Mouse (Mus musculus): ENCODE measurements around the gene Foxo6. TPM values are rescaled to one million over a fixed set of nuclear protein-coding genes. Genes with fewer than 3 reads are reported as not detected.

Foxo6 gene
- polyA plus RNA-seq, 1 experiment from 2014 or later, result 0.17 TPM

- Histone ChIP-seq H3K36me3 (ENCODE audit: control insufficient read depth, insufficient read depth) (no peaks in the 10 kb centered on the region), H3K9me3 (ENCODE audit: control insufficient read depth) (no peaks in the 10 kb centered on the region), H3K27me3 (replicated peaks; ENCODE audit: control insufficient read depth, insufficient read depth, low read length) (peaks cover 63% of the 10 kb centered on the region), H3K27ac (ENCODE audit: low read depth, low read length) (no peak overlapping the region), H3K4me3 (ENCODE audit: low read depth, low read length) (no peak overlapping the region), H3K9ac (ENCODE audit: low read depth, low read length) (no peak overlapping the region), H3K4me2 (replicated peaks; ENCODE audit: low read depth) (no peak overlapping the region), H3K4me1 (replicated peaks; ENCODE audit: control insufficient read depth, insufficient read depth, low read length) (no peaks in the 10 kb centered on the region)
- no peak for ATAC-seq
- 42% methylated on average over 24 of the region's 24 CpGs for WGBS
- no peak for TF ChIP-seq CTCF (IDR thresholded peaks at IDR 0.05; ENCODE audit: low read depth)
Observed at GRCm38 (mm10) chr4:120267136-120267535, 20.0 kb downstream of the Foxo6 start.

- WGBS, result 54% methylated on average over 3 of the region's 3 CpGs
- Histone ChIP-seq H3K27ac (ENCODE audit: low read depth, low read length) (no peak overlapping the region), H3K4me1 (replicated peaks; ENCODE audit: control insufficient read depth, insufficient read depth, low read length) (no peaks in the 10 kb centered on the region), H3K9ac (ENCODE audit: low read depth, low read length) (no peak overlapping the region), H3K36me3 (ENCODE audit: control insufficient read depth, insufficient read depth) (no peaks in the 10 kb centered on the region), H3K4me2 (replicated peaks; ENCODE audit: low read depth) (no peak overlapping the region), H3K9me3 (ENCODE audit: control insufficient read depth) (no peaks in the 10 kb centered on the region), H3K4me3 (ENCODE audit: low read depth, low read length) (no peak overlapping the region), H3K27me3 (replicated peaks; ENCODE audit: control insufficient read depth, insufficient read depth, low read length) (peaks cover 42% of the 10 kb centered on the region)
- no peak for TF ChIP-seq CTCF (IDR thresholded peaks at IDR 0.05; ENCODE audit: low read depth)
- no peak for ATAC-seq
Observed at GRCm38 (mm10) chr4:120264105-120264504, 23.0 kb downstream of the Foxo6 start.

DNA sequence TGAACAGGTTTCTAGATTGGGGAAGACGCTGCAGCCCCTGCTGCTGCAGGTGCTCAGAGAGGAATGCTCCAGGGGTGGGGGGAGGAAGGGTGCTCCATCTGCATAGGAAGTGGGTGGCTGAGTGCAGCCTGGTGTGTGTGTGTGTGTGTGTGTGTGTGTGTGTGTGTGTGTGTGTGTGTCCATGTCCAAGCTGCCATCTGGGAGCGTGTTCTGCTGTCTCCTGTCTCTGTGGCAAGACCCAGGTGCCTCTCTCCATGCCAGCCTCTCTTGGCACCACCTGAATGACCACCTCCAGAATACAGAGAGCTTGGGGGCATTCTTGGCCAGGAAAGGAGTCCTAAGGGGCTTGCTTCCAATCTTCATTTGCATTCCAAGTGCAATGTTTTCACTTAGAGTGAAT lies 24.4 kb downstream of the Foxo6 start:
- H3K9me3 ChIP-seq (ENCODE audit: control insufficient read depth), result no peaks in the 10 kb centered on the region
- no peak for ATAC-seq
- no peak overlapping the region for H3K27ac ChIP-seq (ENCODE audit: low read depth, low read length)
- 35% methylated on average over 2 of the region's 2 CpGs for WGBS
- no peak overlapping the region for H3K9ac ChIP-seq (ENCODE audit: low read depth, low read length)
- peaks cover 29% of the 10 kb centered on the region for H3K27me3 ChIP-seq (replicated peaks; ENCODE audit: control insufficient read depth, insufficient read depth, low read length)
- no peaks in the 10 kb centered on the region for H3K36me3 ChIP-seq (ENCODE audit: control insufficient read depth, insufficient read depth)
- H3K4me3 ChIP-seq (ENCODE audit: low read depth, low read length), result no peak overlapping the region
- no peaks in the 10 kb centered on the region for H3K4me1 ChIP-seq (replicated peaks; ENCODE audit: control insufficient read depth, insufficient read depth, low read length)
- H3K4me2 ChIP-seq (replicated peaks; ENCODE audit: low read depth), result no peak overlapping the region
- no peak for TF ChIP-seq CTCF (IDR thresholded peaks at IDR 0.05; ENCODE audit: low read depth)

DNA sequence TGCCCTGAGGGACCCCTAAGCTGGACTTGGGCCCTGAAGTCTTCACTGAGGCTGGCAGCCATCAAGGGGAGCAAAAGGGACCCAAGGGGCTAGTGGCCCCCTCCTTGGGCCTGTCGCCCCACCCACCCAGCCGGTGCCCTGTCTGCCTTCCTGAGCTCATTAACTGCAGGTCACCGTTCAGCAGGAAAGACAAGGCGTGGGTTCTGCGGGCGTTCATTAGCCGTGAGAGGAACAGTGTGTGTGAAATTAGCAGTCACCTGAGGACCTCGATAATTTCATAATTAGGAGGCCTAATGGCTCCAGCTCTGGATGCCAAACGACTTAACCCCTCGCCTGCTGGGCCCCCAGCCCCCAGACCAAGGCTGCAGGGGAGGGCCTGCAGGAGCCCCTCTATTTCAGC lies 24.9 kb downstream of the Foxo6 start:
- ATAC-seq, result no peak
- WGBS, result 33% methylated on average over 10 of the region's 10 CpGs
- Histone ChIP-seq H3K9me3 (ENCODE audit: control insufficient read depth) (no peaks in the 10 kb centered on the region), H3K27ac (ENCODE audit: low read depth, low read length) (no peak overlapping the region), H3K4me3 (ENCODE audit: low read depth, low read length) (no peak overlapping the region), H3K4me2 (replicated peaks; ENCODE audit: low read depth) (no peak overlapping the region), H3K27me3 (replicated peaks; ENCODE audit: control insufficient read depth, insufficient read depth, low read length) (peaks cover 23% of the 10 kb centered on the region), H3K36me3 (ENCODE audit: control insufficient read depth, insufficient read depth) (no peaks in the 10 kb centered on the region), H3K4me1 (replicated peaks; ENCODE audit: control insufficient read depth, insufficient read depth, low read length) (no peaks in the 10 kb centered on the region), H3K9ac (ENCODE audit: low read depth, low read length) (no peak overlapping the region)
- no peak for TF ChIP-seq CTCF (IDR thresholded peaks at IDR 0.05; ENCODE audit: low read depth)

DNA sequence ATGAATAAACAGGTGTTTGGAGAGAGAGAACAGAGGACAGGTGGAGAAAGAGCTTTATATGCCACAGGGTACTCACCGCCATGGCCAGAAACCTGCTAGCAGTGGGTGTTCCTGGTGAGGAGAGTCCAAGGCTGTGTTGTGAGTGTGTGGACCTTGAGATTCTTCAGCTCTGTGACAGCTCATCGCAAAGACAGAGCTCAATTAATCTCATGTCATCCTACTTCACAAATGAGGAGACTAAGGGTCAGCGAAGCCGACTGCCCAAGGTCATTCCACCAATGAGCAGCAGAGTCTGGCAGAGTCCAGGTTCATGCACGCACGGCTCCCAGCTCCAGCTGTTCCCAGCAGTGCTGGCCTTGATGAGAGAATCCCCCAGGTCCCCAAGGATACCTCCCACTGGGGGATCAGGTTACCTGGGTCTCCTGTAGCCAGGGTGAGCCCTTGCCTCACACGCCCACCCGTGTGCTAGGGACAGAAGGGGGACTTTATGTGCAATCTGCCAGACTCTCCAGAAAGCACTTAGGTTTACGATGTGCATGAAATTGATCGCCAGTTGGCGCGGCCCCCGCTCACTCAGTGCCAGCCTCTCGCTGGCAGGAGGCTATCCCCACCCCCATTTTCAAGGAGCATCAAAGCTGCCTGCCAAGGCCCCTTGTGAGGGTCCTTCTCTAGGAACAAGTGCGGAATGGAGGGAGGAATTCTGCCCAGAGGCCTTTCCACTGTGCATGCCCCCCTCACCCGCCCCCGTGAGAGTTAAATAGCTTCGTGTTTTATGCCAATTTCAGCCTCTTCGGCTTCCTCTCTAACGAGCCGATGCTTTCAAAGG lies 27.6 kb downstream of the Foxo6 start:
- TF ChIP-seq CTCF (IDR thresholded peaks at IDR 0.05; ENCODE audit: low read depth), result no peak
- Histone ChIP-seq H3K9me3 (ENCODE audit: control insufficient read depth) (no peaks in the 10 kb centered on the region), H3K9ac (ENCODE audit: low read depth, low read length) (no peak overlapping the region), H3K4me1 (replicated peaks; ENCODE audit: control insufficient read depth, insufficient read depth, low read length) (no peaks in the 10 kb centered on the region), H3K4me3 (ENCODE audit: low read depth, low read length) (no peak overlapping the region), H3K27ac (ENCODE audit: low read depth, low read length) (no peak overlapping the region), H3K27me3 (replicated peaks; ENCODE audit: control insufficient read depth, insufficient read depth, low read length) (peaks cover 4% of the 10 kb centered on the region; the same call in 1 of the 2 replicates), H3K36me3 (ENCODE audit: control insufficient read depth, insufficient read depth) (no peaks in the 10 kb centered on the region), H3K4me2 (replicated peaks; ENCODE audit: low read depth) (no peak overlapping the region)
- no peak for ATAC-seq
- WGBS, result 48% methylated on average over 21 of the region's 21 CpGs

GRCm38 (mm10) chr4:120248800-120249261 lies 38.3 kb downstream of the Foxo6 start:
- no peak for TF ChIP-seq CTCF (IDR thresholded peaks at IDR 0.05; ENCODE audit: low read depth)
- Histone ChIP-seq H3K4me2 (replicated peaks; ENCODE audit: low read depth) (no peak overlapping the region), H3K4me3 (ENCODE audit: low read depth, low read length) (no peak overlapping the region), H3K9me3 (ENCODE audit: control insufficient read depth) (no peaks in the 10 kb centered on the region), H3K9ac (ENCODE audit: low read depth, low read length) (no peak overlapping the region), H3K27ac (ENCODE audit: low read depth, low read length) (no peak overlapping the region), H3K27me3 (replicated peaks; ENCODE audit: control insufficient read depth, insufficient read depth, low read length) (no peaks in the 10 kb centered on the region), H3K36me3 (ENCODE audit: control insufficient read depth, insufficient read depth) (no peaks in the 10 kb centered on the region), H3K4me1 (replicated peaks; ENCODE audit: control insufficient read depth, insufficient read depth, low read length) (no peaks in the 10 kb centered on the region)
- WGBS, result 28% methylated on average over 8 of the region's 8 CpGs
- no peak for ATAC-seq
